Mouse (Mus musculus): ENCODE results near the gene Arhgdib. TPM values are rescaled to one million over a fixed set of nuclear protein-coding genes. Genes with fewer than 3 reads are reported as not detected.
A peak's percentile ranks its signal among the peaks of the same experiment; 100 is the strongest.

Arhgdib gene
- polyA plus RNA-seq, 1 experiment from 2014 or later = 21.6 TPM

GRCm38 (mm10) chr6:136946943-136947342, 5.2 kb upstream of the Arhgdib start:
- Histone ChIP-seq H3K4me3 (no peak overlapping the region), H3K27ac (no peak overlapping the region), H3K27me3 (replicated peaks) (no peaks in the 10 kb centered on the region), H3K9ac (no peak overlapping the region), H3K36me3 (no peaks in the 10 kb centered on the region), H3K4me1 (peaks cover 3% of the 10 kb centered on the region; the same call in 1 of the 2 replicates), H3K9me3 (no peaks in the 10 kb centered on the region), H3K4me2 (replicated peaks) (no peak overlapping the region)
- 47% methylated on average over 9 of the region's 9 CpGs for WGBS
- ATAC-seq (ENCODE audit: low FRiP score, low read depth) = peak; percentile 63; the same call in 1 of the 2 replicates

- Histone ChIP-seq H3K4me1 (peaks cover 3% of the 10 kb centered on the region; the same call in 1 of the 2 replicates), H3K27ac (no peak overlapping the region), H3K4me3 (no peak overlapping the region), H3K27me3 (replicated peaks) (no peaks in the 10 kb centered on the region), H3K9me3 (no peaks in the 10 kb centered on the region), H3K4me2 (replicated peaks) (no peak overlapping the region), H3K9ac (no peak overlapping the region), H3K36me3 (no peaks in the 10 kb centered on the region)
- ATAC-seq (ENCODE audit: low FRiP score, low read depth) = no peak
- WGBS = 90% methylated on average over 5 of the region's 5 CpGs
Observed at GRCm38 (mm10) chr6:136946241-136946640, 4.5 kb upstream of the Arhgdib start.

- Histone ChIP-seq H3K9ac (no peak overlapping the region), H3K27ac (no peak overlapping the region), H3K36me3 (no peaks in the 10 kb centered on the region), H3K9me3 (no peaks in the 10 kb centered on the region), H3K4me1 (peaks cover 3% of the 10 kb centered on the region; the same call in 1 of the 2 replicates), H3K4me2 (replicated peaks) (no peak overlapping the region), H3K4me3 (no peak overlapping the region), H3K27me3 (replicated peaks) (no peaks in the 10 kb centered on the region)
- no peak for ATAC-seq (ENCODE audit: low FRiP score, low read depth)
- WGBS = 90% methylated on average over 8 of the region's 8 CpGs
Observed at GRCm38 (mm10) chr6:136944511-136944910, 2.8 kb upstream of the Arhgdib start.

GRCm38 (mm10) chr6:136943392-136943791, 1.7 kb upstream of the Arhgdib start:
- Histone ChIP-seq H3K4me3 (no peak overlapping the region), H3K4me1 (peaks cover 3% of the 10 kb centered on the region; the same call in 1 of the 2 replicates), H3K9ac (no peak overlapping the region), H3K4me2 (replicated peaks) (no peak overlapping the region), H3K27ac (no peak overlapping the region), H3K27me3 (replicated peaks) (no peaks in the 10 kb centered on the region), H3K9me3 (no peaks in the 10 kb centered on the region), H3K36me3 (no peaks in the 10 kb centered on the region)
- no peak for ATAC-seq (ENCODE audit: low FRiP score, low read depth)

DNA sequence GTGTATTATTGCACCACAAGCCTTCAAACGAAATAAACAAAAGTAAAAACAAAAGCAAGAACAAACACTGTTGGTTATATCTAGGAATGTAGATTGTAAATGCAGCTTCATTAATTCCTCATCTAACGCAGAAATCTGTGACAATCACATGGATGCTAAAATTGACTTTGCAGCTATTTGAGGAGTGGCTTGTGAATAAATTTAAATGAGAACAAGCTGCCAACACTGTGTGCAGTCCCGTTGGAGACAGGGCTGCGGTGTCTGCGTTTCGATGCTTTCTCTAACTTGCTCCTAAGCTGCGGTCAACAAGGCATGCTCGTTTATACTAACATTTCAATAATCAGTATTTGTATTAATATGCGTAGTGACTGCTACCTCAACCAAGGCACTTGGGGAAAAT, 581 bp upstream of the Arhgdib start:
- no peak for ATAC-seq (ENCODE audit: low FRiP score, low read depth)
- Histone ChIP-seq H3K27ac (no peak overlapping the region), H3K4me2 (replicated peaks) (no peak overlapping the region), H3K4me1 (peaks cover 3% of the 10 kb centered on the region; the same call in 1 of the 2 replicates), H3K9ac (no peak overlapping the region), H3K27me3 (replicated peaks) (no peaks in the 10 kb centered on the region), H3K9me3 (no peaks in the 10 kb centered on the region), H3K4me3 (no peak overlapping the region), H3K36me3 (no peaks in the 10 kb centered on the region)
- WGBS = 89% methylated on average over 9 of the region's 9 CpGs

- no peak overlapping the region for H3K27ac ChIP-seq
- no peak for ATAC-seq (ENCODE audit: low FRiP score, low read depth)
- H3K4me1 ChIP-seq = no peaks in the 10 kb centered on the region
- H3K36me3 ChIP-seq = no peaks in the 10 kb centered on the region
- 77% methylated on average over 11 of the region's 11 CpGs for WGBS
- no peak overlapping the region for H3K4me3 ChIP-seq
- H3K9me3 ChIP-seq = no peaks in the 10 kb centered on the region
- no peak overlapping the region for H3K4me2 ChIP-seq (replicated peaks)
- no peaks in the 10 kb centered on the region for H3K27me3 ChIP-seq (replicated peaks)
- no peak overlapping the region for H3K9ac ChIP-seq
Observed at GRCm38 (mm10) chr6:136940188-136940960, 1.3 kb downstream of the Arhgdib start.

DNA sequence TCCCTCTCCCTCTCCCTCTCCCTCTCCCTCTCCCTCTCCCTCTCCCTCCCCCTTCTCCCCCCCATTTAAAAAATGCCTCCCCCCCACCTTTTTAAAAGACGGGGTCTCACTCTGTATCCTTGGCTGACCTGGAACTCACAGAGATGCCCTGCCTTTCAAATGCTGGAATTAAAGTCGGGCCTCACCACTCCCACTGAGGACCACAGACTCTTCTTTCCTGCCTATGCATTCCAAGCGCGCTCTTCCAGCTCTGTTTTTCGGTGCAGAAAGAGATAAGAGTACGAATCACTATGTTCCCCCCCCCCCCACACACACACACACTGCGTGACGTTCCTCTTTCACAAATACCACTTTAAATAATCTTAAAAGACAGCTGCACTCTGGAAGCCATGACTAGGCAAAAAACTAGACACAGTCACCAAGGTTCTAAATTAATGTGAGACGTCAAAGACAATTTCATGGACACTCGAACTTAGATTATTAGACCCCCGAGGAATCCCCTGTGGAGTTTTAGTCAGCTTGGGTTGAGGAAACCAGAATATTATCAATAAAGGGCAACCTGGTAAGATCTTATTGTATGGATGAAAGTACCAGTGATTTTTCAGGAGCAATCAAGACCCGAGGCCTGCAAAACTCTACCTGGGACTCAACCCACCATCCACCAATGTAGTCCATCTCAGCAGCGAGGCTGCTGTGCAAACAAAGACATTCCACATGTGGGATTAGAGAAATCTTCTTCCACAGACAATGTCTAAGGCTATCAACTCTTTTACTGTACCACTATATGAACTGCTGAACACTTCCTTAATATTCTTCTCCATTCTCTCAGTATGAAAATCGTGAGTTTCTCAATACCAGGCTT, 2.1 kb downstream of the Arhgdib start:
- no peak for ATAC-seq (ENCODE audit: low FRiP score, low read depth)
- Histone ChIP-seq H3K4me2 (replicated peaks) (no peak overlapping the region), H3K9me3 (no peaks in the 10 kb centered on the region), H3K4me1 (no peaks in the 10 kb centered on the region), H3K9ac (no peak overlapping the region), H3K27me3 (replicated peaks) (no peaks in the 10 kb centered on the region), H3K27ac (no peak overlapping the region), H3K4me3 (no peak overlapping the region), H3K36me3 (no peaks in the 10 kb centered on the region)
- 78% methylated on average over 14 of the region's 14 CpGs for WGBS

DNA sequence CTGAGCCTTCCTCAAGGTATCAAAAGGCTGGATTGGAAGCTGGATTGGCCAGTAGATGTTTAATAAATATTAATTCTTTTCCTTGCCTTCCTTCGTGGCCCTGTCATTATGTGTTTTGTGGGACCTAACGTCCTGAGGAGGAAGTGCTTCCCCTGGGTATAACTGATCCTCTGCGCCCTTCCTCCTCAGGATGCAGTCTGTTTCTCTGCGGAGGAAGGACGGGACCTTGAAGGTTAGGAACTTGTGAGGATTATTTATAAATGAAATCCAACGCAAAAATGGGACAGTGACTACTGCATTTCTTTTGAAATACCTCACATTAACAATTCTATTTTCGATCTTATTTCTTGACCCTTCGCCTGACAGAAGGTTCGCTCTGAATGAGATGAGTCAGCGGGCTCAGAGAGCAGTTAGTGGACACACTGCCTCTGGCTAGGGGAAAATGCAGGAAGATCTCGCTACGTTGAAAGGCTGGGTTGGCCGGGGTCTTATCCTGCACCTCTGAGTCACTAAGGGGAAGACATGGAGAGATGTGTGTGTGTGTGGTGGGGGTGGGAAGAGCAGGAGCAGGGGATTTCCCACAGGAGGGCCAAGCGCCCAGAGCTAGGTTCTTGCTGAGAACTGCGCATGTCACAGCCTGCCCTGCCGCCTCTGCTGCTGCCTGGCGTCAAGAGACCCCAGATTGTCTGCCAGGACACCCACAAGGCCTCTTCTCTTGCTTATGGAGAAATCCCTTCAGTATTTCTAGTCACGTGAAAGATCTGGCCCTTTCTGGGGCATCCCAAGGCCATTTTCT, 3.2 kb downstream of the Arhgdib start:
- Histone ChIP-seq H3K36me3 (no peaks in the 10 kb centered on the region), H3K4me1 (no peaks in the 10 kb centered on the region), H3K4me3 (no peak overlapping the region), H3K27ac (no peak overlapping the region), H3K4me2 (replicated peaks) (no peak overlapping the region), H3K9ac (no peak overlapping the region), H3K9me3 (no peaks in the 10 kb centered on the region), H3K27me3 (replicated peaks) (no peaks in the 10 kb centered on the region)
- ATAC-seq (ENCODE audit: low FRiP score, low read depth) = no peak
- WGBS = 82% methylated on average over 18 of the region's 18 CpGs

DNA sequence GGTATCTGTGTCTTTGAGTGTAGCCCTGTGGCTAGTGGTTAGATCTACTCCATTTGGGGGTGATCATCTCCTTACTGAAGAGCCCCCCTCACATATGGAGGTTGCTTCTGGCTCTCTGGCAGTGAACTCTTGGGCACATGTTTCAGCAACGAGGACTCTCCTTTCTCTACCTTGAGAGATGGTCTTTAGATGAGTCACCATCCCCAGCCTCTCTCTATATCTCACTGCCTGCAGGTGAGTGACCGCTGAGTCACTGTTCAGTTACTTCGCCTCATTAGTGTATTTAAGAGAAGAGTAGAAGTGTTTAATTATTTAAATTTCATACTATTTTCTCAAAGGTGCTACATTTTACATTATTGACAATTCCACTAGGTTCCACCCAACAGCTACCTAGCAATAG, 4.6 kb downstream of the Arhgdib start:
- 83% methylated on average over 3 of the region's 3 CpGs for WGBS

GRCm38 (mm10) chr6:136936361-136936760, 5.3 kb downstream of the Arhgdib start:
- Histone ChIP-seq H3K27ac (no peak overlapping the region), H3K4me1 (no peaks in the 10 kb centered on the region), H3K4me3 (no peak overlapping the region), H3K27me3 (replicated peaks) (no peaks in the 10 kb centered on the region), H3K4me2 (replicated peaks) (no peak overlapping the region), H3K9me3 (no peaks in the 10 kb centered on the region), H3K9ac (no peak overlapping the region), H3K36me3 (no peaks in the 10 kb centered on the region)
- 84% methylated on average over 9 of the region's 9 CpGs for WGBS
- no peak for ATAC-seq (ENCODE audit: low FRiP score, low read depth)

More for the DNA sequence above, 4.6 kb downstream of the Arhgdib start:
- no peaks in the 10 kb centered on the region for H3K4me1 ChIP-seq
- H3K27ac ChIP-seq = no peak overlapping the region
- H3K9ac ChIP-seq = no peak overlapping the region
- H3K4me3 ChIP-seq = no peak overlapping the region
- no peak for ATAC-seq (ENCODE audit: low FRiP score, low read depth)
- no peak overlapping the region for H3K4me2 ChIP-seq (replicated peaks)
- H3K27me3 ChIP-seq (replicated peaks) = no peaks in the 10 kb centered on the region
- no peaks in the 10 kb centered on the region for H3K36me3 ChIP-seq
- H3K9me3 ChIP-seq = no peaks in the 10 kb centered on the region

DNA sequence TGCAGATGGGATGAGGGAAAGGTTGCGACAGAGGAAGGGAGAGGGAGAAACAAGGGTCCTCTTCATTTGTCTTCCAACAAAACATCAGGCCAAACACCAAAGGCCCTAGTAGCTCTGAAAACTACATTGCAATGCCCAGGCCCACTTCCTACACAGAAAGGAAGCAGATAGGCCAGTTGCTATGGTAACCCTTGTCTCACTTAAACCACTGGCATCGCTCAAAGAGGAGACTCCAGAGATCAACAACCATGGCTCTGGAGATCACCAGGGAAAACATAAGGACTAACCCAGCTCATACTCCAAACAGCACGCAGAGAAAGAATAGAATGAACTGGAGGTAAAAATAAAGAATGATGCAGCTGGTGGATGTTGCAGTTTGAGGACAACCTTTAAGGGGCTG, 6.5 kb downstream of the Arhgdib start:
- Histone ChIP-seq H3K4me2 (replicated peaks) (no peak overlapping the region), H3K4me1 (no peaks in the 10 kb centered on the region), H3K27me3 (replicated peaks) (no peaks in the 10 kb centered on the region), H3K36me3 (no peaks in the 10 kb centered on the region), H3K4me3 (no peak overlapping the region), H3K9ac (no peak overlapping the region), H3K9me3 (no peaks in the 10 kb centered on the region), H3K27ac (no peak overlapping the region)
- ATAC-seq (ENCODE audit: low FRiP score, low read depth) = no peak
- 79% methylated on average over 3 of the region's 3 CpGs for WGBS

DNA sequence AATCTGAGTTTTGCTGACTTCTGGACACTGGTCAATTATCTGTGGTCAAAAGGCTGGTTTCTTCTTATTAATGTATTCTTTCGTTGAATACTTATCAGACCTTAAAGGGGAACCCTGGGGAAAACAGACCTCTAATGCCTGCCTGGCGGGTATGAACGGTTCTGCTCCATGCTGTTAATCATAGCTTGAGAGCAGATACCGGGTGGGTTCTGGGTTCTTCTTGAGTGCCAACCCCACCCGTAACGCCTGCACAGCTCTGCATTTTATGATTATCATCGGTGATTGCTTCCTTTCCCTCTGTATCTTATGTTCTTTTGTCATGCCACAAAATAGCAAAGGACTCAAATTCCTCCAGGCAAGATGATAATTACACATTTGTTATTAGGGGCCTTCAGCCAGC, 7.6 kb downstream of the Arhgdib start:
- Histone ChIP-seq H3K4me3 (no peak overlapping the region), H3K9me3 (no peaks in the 10 kb centered on the region), H3K9ac (no peak overlapping the region), H3K4me2 (replicated peaks) (no peak overlapping the region), H3K4me1 (no peaks in the 10 kb centered on the region), H3K36me3 (no peaks in the 10 kb centered on the region), H3K27me3 (replicated peaks) (no peaks in the 10 kb centered on the region), H3K27ac (no peak overlapping the region)
- WGBS = 78% methylated on average over 7 of the region's 7 CpGs
- no peak for ATAC-seq (ENCODE audit: low FRiP score, low read depth)
